In the genomic region with DNA sequence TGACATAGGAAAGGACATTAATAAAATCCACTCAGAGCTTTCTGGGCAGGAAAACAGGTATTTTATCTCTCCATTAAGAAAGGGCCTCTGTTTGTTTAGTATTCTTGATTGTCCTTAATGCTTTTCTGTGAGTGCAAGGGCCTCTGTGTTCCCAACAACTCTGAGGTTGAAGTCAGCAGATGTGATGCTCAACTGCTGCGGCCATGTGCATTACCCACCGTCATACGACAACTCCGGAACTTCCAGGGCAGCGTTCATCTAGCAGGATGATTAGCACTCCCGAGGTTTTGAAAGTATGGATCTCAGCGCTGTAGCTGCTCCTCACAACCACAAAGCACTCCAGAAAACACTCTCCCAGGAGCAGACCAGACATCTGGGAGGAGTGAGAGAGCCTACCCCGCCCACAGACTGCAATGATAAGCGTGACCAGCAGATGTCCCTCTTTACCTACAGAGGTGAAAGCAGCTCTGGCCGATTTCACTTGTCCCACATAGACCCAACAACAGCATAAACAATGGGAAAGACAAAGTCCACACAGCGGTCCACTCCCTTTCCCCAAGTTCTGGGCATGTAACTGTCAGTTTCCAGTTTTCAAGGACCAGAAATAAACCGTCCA, we compare ENCODE assay signal across 8 mouse cellular contexts.
DNase-seq lines count a peak whose midpoint lies in the region; ATAC-seq lines count a peak whose summit lies in the region.

No protein-coding gene starts in this region.

- H3K36me3 ChIP-seq in embryonic facial prominence, embryonic 11.5 days (replicated peaks; ENCODE audit: control insufficient read depth, insufficient read depth, low read depth, low read length): no peaks in the 10 kb centered on the region
- no peaks in the 10 kb centered on the region for H3K36me3 ChIP-seq in limb, embryonic 10.5 days
- H3K36me3 ChIP-seq in midbrain, embryonic 13.5 days: no peaks in the 10 kb centered on the region

- DNase-seq in urinary bladder, adult 18-20 months (ENCODE audit: low spot score in 2 of 2): peak; percentile 62 to 83
- no peak for DNase-seq in urinary bladder, postnatal 10 days (ENCODE audit: low spot score)
- peak; percentile 86 for DNase-seq in embryonic facial prominence, embryonic 11.5 days (ENCODE audit: low spot score)
- DNase-seq in heart, adult 18-20 months: peak; percentile 75 to 90
- DNase-seq in kidney, adult 18-20 months: peak; percentile 83
- DNase-seq in limb, embryonic 10.5 days (ENCODE audit: low spot score): peak; percentile 81
- DNase-seq in spleen, adult 12 weeks (ENCODE audit: low spot score): peak; percentile 40

- no peaks in the 10 kb centered on the region for H3K9me3 ChIP-seq in embryonic facial prominence, embryonic 11.5 days (replicated peaks; ENCODE audit: control insufficient read depth, low read length)
- no peaks in the 10 kb centered on the region for H3K9me3 ChIP-seq in limb, embryonic 10.5 days (replicated peaks)
- H3K9me3 ChIP-seq in midbrain, embryonic 13.5 days: no peaks in the 10 kb centered on the region

- H3K27ac ChIP-seq in embryonic facial prominence, embryonic 11.5 days (replicated peaks; ENCODE audit: low read depth, low read length): no peak overlapping the region
- H3K27ac ChIP-seq in limb, embryonic 10.5 days: no peak overlapping the region
- H3K27ac ChIP-seq in midbrain, embryonic 13.5 days: no peak overlapping the region

- H3K4me3 ChIP-seq in embryonic facial prominence, embryonic 11.5 days (ENCODE audit: low read depth, low read length): no peak overlapping the region
- no peak overlapping the region for H3K4me3 ChIP-seq in limb, embryonic 10.5 days
- no peak overlapping the region for H3K4me3 ChIP-seq in midbrain, embryonic 13.5 days (replicated peaks)

- H3K27me3 ChIP-seq in embryonic facial prominence, embryonic 11.5 days (ENCODE audit: control insufficient read depth, insufficient read depth, low read length): no peaks in the 10 kb centered on the region
- H3K27me3 ChIP-seq in limb, embryonic 10.5 days (ENCODE audit: low read depth, poor library complexity, severe bottlenecking): no peaks in the 10 kb centered on the region
- no peaks in the 10 kb centered on the region for H3K27me3 ChIP-seq in midbrain, embryonic 13.5 days

- H3K4me1 ChIP-seq in embryonic facial prominence, embryonic 11.5 days (ENCODE audit: control insufficient read depth, insufficient read depth, low read length): no peaks in the 10 kb centered on the region
- H3K4me1 ChIP-seq in limb, embryonic 10.5 days: 0 out of 2 replicates have a peak, but pooled peaks cover 5% of the 10 kb centered on the region
- H3K4me1 ChIP-seq in midbrain, embryonic 13.5 days (replicated peaks): 0 out of 2 replicates have a peak, but pooled peaks cover 5% of the 10 kb centered on the region

- ATAC-seq in embryonic facial prominence, embryonic 11.5 days (replicated peaks; ENCODE audit: insufficient number of reproducible peaks, low FRiP score, low TSS enrichment, low read depth): peak; percentile 75
- ATAC-seq in midbrain, embryonic 13.5 days: peak; percentile 91

- no peak overlapping the region for H3K9ac ChIP-seq in embryonic facial prominence, embryonic 11.5 days (replicated peaks; ENCODE audit: low read length)
- no peak overlapping the region for H3K9ac ChIP-seq in midbrain, embryonic 13.5 days (replicated peaks)

- H3K4me2 ChIP-seq in embryonic facial prominence, embryonic 11.5 days (ENCODE audit: low read depth, low read length): no peak overlapping the region
- H3K4me2 ChIP-seq in midbrain, embryonic 13.5 days (replicated peaks): peak overlapping the region; percentile 32

- WGBS in embryonic facial prominence, embryonic 11.5 days: 19% methylated on average over 12 of the region's 12 CpGs
- WGBS in limb, embryonic 10.5 days: 20% methylated on average over 12 of the region's 12 CpGs
- WGBS in midbrain, embryonic 13.5 days: 21% methylated on average over 12 of the region's 12 CpGs
